16 mouse cellular contexts compared by ENCODE assay signal in genomic region chr11:117989241-117989640, GRCm38 (mm10). TPM values are rescaled to one million over a fixed set of nuclear protein-coding genes. Genes with fewer than 3 reads are reported as not detected.
DNase-seq lines count a peak whose midpoint lies in the region; ATAC-seq and TF ChIP-seq lines count a peak whose summit lies in the region.
"Had no signal": no experiment of that assay in that cellular context is flagged by ENCODE, and none has a peak within 500 bp of the region (broad histone marks: within the 10 kb centered on the region; RNA-seq: fewer than 3 reads in every experiment).

No protein-coding gene starts in this region.

- DNase-seq in hindbrain, embryonic 11.5 days (ENCODE audit: low spot score): no peak
- DNase-seq in 416B (ENCODE audit: low read depth): peak; percentile 85
- DNase-seq in G1E (ENCODE audit: low spot score): no peak
- DNase-seq in layer of hippocampus, adult 18-20 months (ENCODE audit: low spot score in 2 of 2): no peak
- DNase-seq: cerebellum, adult 11 months; cerebellum, postnatal 25 days; kidney, adult 2 months; layer of hippocampus, postnatal 36 days; left cerebral cortex, postnatal 4 days had no signal

- 91% methylated on average over 4 of the region's 4 CpGs for WGBS in hindbrain, embryonic 12.5 days
- 93% methylated on average over 4 of the region's 4 CpGs for WGBS in hindbrain, embryonic 11.5 days
- 66% methylated on average over 4 of the region's 4 CpGs for WGBS in liver, embryonic 15.5 days (ENCODE audit: insufficient replicate concordance)

- H3K27me3 ChIP-seq in hindbrain, embryonic 12.5 days: no peaks in the 10 kb centered on the region
- no peaks in the 10 kb centered on the region for H3K27me3 ChIP-seq in hindbrain, embryonic 11.5 days (ENCODE audit: control insufficient read depth, insufficient read depth, low read length)
- no peaks in the 10 kb centered on the region for H3K27me3 ChIP-seq in G1E (ENCODE audit: insufficient read depth, low read length)
- H3K27me3 ChIP-seq in liver, embryonic 15.5 days: no peaks in the 10 kb centered on the region
- H3K27me3 ChIP-seq: heart, embryonic 15.5 days; hindbrain, embryonic 15.5 days; lung, embryonic 15.5 days had no signal

- H3K4me3 ChIP-seq in hindbrain, embryonic 12.5 days: no peak overlapping the region
- no peak overlapping the region for H3K4me3 ChIP-seq in hindbrain, embryonic 11.5 days (ENCODE audit: low read depth, low read length)
- peak overlapping the region; percentile 18; the same call in 1 of the 2 replicates for H3K4me3 ChIP-seq in G1E (ENCODE audit: low read depth, low read length)
- H3K4me3 ChIP-seq in liver, embryonic 15.5 days (replicated peaks): peak overlapping the region; percentile 9; the same call in 1 of the 2 replicates
- H3K4me3 ChIP-seq: heart, embryonic 15.5 days; hindbrain, embryonic 15.5 days; lung, embryonic 15.5 days had no signal

- no peak overlapping the region for H3K4me2 ChIP-seq in hindbrain, embryonic 12.5 days (replicated peaks)
- no peak overlapping the region for H3K4me2 ChIP-seq in hindbrain, embryonic 11.5 days (replicated peaks; ENCODE audit: low read depth, low read length)
- peak overlapping the region; percentile 94 for H3K4me2 ChIP-seq in liver, embryonic 15.5 days
- H3K4me2 ChIP-seq: heart, embryonic 15.5 days; hindbrain, embryonic 15.5 days had no signal

- TF ChIP-seq CTCF in G1E (IDR thresholded peaks at IDR 0.05; ENCODE audit: low read depth, low read length): no peak

- no peaks in the 10 kb centered on the region for H3K36me3 ChIP-seq in hindbrain, embryonic 12.5 days
- H3K36me3 ChIP-seq in hindbrain, embryonic 11.5 days (ENCODE audit: control insufficient read depth, insufficient read depth, low read length): no peaks in the 10 kb centered on the region
- peaks cover 38% of the 10 kb centered on the region for H3K36me3 ChIP-seq in G1E (replicated peaks)
- no peaks in the 10 kb centered on the region for H3K36me3 ChIP-seq in liver, embryonic 15.5 days (replicated peaks)
- H3K36me3 ChIP-seq: heart, embryonic 15.5 days; hindbrain, embryonic 15.5 days; lung, embryonic 15.5 days had no signal

- no peak overlapping the region for H3K27ac ChIP-seq in hindbrain, embryonic 12.5 days
- no peak overlapping the region for H3K27ac ChIP-seq in hindbrain, embryonic 11.5 days (ENCODE audit: low read depth, low read length)
- H3K27ac ChIP-seq in liver, embryonic 15.5 days (replicated peaks): peak overlapping the region; percentile 38
- H3K27ac ChIP-seq: heart, embryonic 15.5 days; hindbrain, embryonic 15.5 days; lung, embryonic 15.5 days had no signal

- no peak for ATAC-seq in hindbrain, embryonic 12.5 days (ENCODE audit: low FRiP score)
- no peak for ATAC-seq in hindbrain, embryonic 11.5 days (ENCODE audit: low FRiP score)
- ATAC-seq in G1E (ENCODE audit: extremely low read depth, insufficient number of reproducible peaks, low FRiP score, poor library complexity, severe bottlenecking): no peak
- ATAC-seq in liver, embryonic 15.5 days (ENCODE audit: insufficient read depth): no peak
- ATAC-seq in frontal cortex, adult (ENCODE audit: low TSS enrichment): no peak
- ATAC-seq: activated CD4-positive, CD25-positive, alpha-beta regulatory T cell, adult 4 months had no signal

- H3K9me3 ChIP-seq in hindbrain, embryonic 12.5 days (replicated peaks): no peaks in the 10 kb centered on the region
- no peaks in the 10 kb centered on the region for H3K9me3 ChIP-seq in hindbrain, embryonic 11.5 days (ENCODE audit: control insufficient read depth, low read length)
- no peaks in the 10 kb centered on the region for H3K9me3 ChIP-seq in G1E (replicated peaks)
- no peaks in the 10 kb centered on the region for H3K9me3 ChIP-seq in liver, embryonic 15.5 days (replicated peaks)
- H3K9me3 ChIP-seq: heart, embryonic 15.5 days; hindbrain, embryonic 15.5 days; lung, embryonic 15.5 days had no signal

- peak overlapping the region; percentile 14; the same call in 1 of the 2 replicates for H3K9ac ChIP-seq in hindbrain, embryonic 12.5 days
- no peak overlapping the region for H3K9ac ChIP-seq in hindbrain, embryonic 11.5 days (ENCODE audit: low read depth, low read length)
- peak overlapping the region; percentile 25; the same call in 1 of the 2 replicates for H3K9ac ChIP-seq in liver, embryonic 15.5 days
- H3K9ac ChIP-seq: heart, embryonic 15.5 days; hindbrain, embryonic 15.5 days; lung, embryonic 15.5 days had no signal

- peaks cover 52% of the 10 kb centered on the region for H3K4me1 ChIP-seq in hindbrain, embryonic 12.5 days
- H3K4me1 ChIP-seq in hindbrain, embryonic 11.5 days (replicated peaks; ENCODE audit: control insufficient read depth, insufficient read depth, low read length): peaks cover 9% of the 10 kb centered on the region
- H3K4me1 ChIP-seq in G1E (ENCODE audit: insufficient read depth, low read depth, low read length): peaks cover 74% of the 10 kb centered on the region
- H3K4me1 ChIP-seq in liver, embryonic 15.5 days (replicated peaks): peaks cover 80% of the 10 kb centered on the region

RNA-seq across cellular contexts. Expression of gene Pgs1, which starts 3.1 kb away (rescaled TPM):
- polyA plus RNA-seq in hindbrain, embryonic 12.5 days (2016; fragmentation: Nextera tagmentation; extraction: Ambion mirVana): 41.8 and 46.7 TPM in 2 replicates
- 38.6 and 39.1 TPM in 2 replicates for polyA plus RNA-seq in hindbrain, embryonic 11.5 days (2014; fragmentation: Nextera tagmentation; extraction: Ambion mirVana)
- 9.7 and 10.0 TPM in 2 replicates for total RNA-seq in G1E (2014; fragmentation: Nextera tagmentation)
- total RNA-seq in G1E (2017): 17.6 and 18.8 TPM in 2 replicates
- 36.9 and 37.6 TPM in 2 replicates for polyA plus RNA-seq in G1E (2012)
- 14.6 and 17.6 TPM in 2 replicates for polyA plus RNA-seq in liver, embryonic 15.5 days (2015; fragmentation: Nextera tagmentation; extraction: Ambion mirVana)
- total RNA-seq in layer of hippocampus, adult 18-20 months (2021): 10 to 100 TPM; 78.8 to 81.7 TPM

RNA-seq across cellular contexts. Expression of gene Socs3, which starts 19.4 kb away (rescaled TPM):
- 10.4 and 11.8 TPM in 2 replicates for polyA plus RNA-seq in hindbrain, embryonic 12.5 days (2016; fragmentation: Nextera tagmentation; extraction: Ambion mirVana)
- 3.4 and 5.6 TPM in 2 replicates for polyA plus RNA-seq in hindbrain, embryonic 11.5 days (2014; fragmentation: Nextera tagmentation; extraction: Ambion mirVana)
- total RNA-seq in G1E (2014; fragmentation: Nextera tagmentation): 1.3 TPM in 1 of 2 replicates, not detected in the other
- total RNA-seq in G1E (2017): 3.8 and 5.6 TPM in 2 replicates
- polyA plus RNA-seq in G1E (2012): 2.5 and 2.9 TPM in 2 replicates
- polyA plus RNA-seq in liver, embryonic 15.5 days (2015; fragmentation: Nextera tagmentation; extraction: Ambion mirVana): 7.3 and 7.5 TPM in 2 replicates
- 1 to 10 TPM; 1.0 to 1.3 TPM for total RNA-seq in layer of hippocampus, adult 18-20 months (2021)

Comparison
In these comparisons a context has a peak if more than half of its experiments do, and no peak if none do; other contexts are left out.
1. H3K4me3 ChIP-seq: peak in G1E (single experiment) and liver, embryonic 15.5 days (single experiment); none in hindbrain, embryonic 12.5 days (single experiment) and hindbrain, embryonic 11.5 days (single experiment).